Mouse (Mus musculus) heart, adult 18-20 months (tissue): ENCODE measurements at regions not wholly inside any gene's neighbourhood (a gene's known extent, or its start where the extent isn't known, plus 50 kb on each side); places are given as distances from the start of the nearest gene placed in this dataset.
"Not testable (repeated sequence)": the region's sequence is repeated elsewhere in the genome, so short reads cannot be mapped to it uniquely, and the experiment has no call there.

ENCODE experiments used
- DNase-seq, 2 experiments: peaks; one replicate each; pipeline ENCODE4 v3.0.0; 2021 to 2022; ENCODE audit warnings: mixed read lengths in 1 of 2

- DNase-seq = no peak
Measured at GRCm38 (mm10) chr5:148651736-148652135, 99.1 kb upstream of the Ubl3 start.

- DNase-seq = not testable (repeated sequence)
Measured at GRCm38 (mm10) chr5:148649573-148649972, 97.0 kb upstream of the Ubl3 start.

GRCm38 (mm10) chr5:148649123-148649522 is 96.5 kb upstream of the Ubl3 start:
- DNase-seq = no peak

- DNase-seq = no peak
Measured at GRCm38 (mm10) chr5:148647644-148648043, 95.1 kb upstream of the Ubl3 start.

GRCm38 (mm10) chr5:148645772-148646171 is 93.2 kb upstream of the Ubl3 start:
- DNase-seq = peak in 1 of 2 experiments; percentile 39

GRCm38 (mm10) chr5:148645191-148645681 is 92.6 kb upstream of the Ubl3 start:
- DNase-seq = no peak

GRCm38 (mm10) chr5:148644345-148644744 is 91.8 kb upstream of the Ubl3 start:
- DNase-seq = no peak

GRCm38 (mm10) chr5:148641652-148642395 is 89.2 kb upstream of the Ubl3 start:
- no peak for DNase-seq

GRCm38 (mm10) chr5:148640523-148640922 is 87.9 kb upstream of the Ubl3 start:
- DNase-seq = no peak

- DNase-seq = peak in 1 of 2 experiments; percentile 12
Measured at GRCm38 (mm10) chr5:148634919-148635356, 82.3 kb upstream of the Ubl3 start.

GRCm38 (mm10) chr5:148633999-148634398 is 81.4 kb upstream of the Ubl3 start:
- DNase-seq = peak; percentile 32 to 63

GRCm38 (mm10) chr5:148633331-148633730 is 80.7 kb upstream of the Ubl3 start:
- peak in 1 of 2 experiments; percentile 18 for DNase-seq

GRCm38 (mm10) chr5:148632516-148633170 is 80.1 kb upstream of the Ubl3 start:
- DNase-seq = peak; percentile 50 to 62

- no peak for DNase-seq
Measured at GRCm38 (mm10) chr5:148631566-148631965, 79.0 kb upstream of the Ubl3 start.

GRCm38 (mm10) chr5:148626014-148626413 is 73.4 kb upstream of the Ubl3 start:
- DNase-seq = no peak

GRCm38 (mm10) chr5:148624649-148625405 is 72.2 kb upstream of the Ubl3 start:
- DNase-seq = no peak

GRCm38 (mm10) chr5:148620895-148621786 is 68.6 kb upstream of the Ubl3 start:
- DNase-seq = no peak

GRCm38 (mm10) chr5:148619917-148620316 is 67.3 kb upstream of the Ubl3 start:
- no peak for DNase-seq

- no peak for DNase-seq
Measured at GRCm38 (mm10) chr5:148616426-148616825, 63.8 kb upstream of the Ubl3 start.

GRCm38 (mm10) chr5:148615706-148616366 is 63.2 kb upstream of the Ubl3 start:
- peak in 1 of 2 experiments; percentile 20 for DNase-seq

- DNase-seq = no peak
Measured at GRCm38 (mm10) chr5:148615117-148615516, 62.5 kb upstream of the Ubl3 start.
